Mouse (Mus musculus): ENCODE data around the gene Gab1.

Gab1 gene

GRCm38 (mm10) chr8:80845284-80845683 is 35.0 kb downstream of the Gab1 start:
- in situ Hi-C loops (cut with MboI), result no loop called here

GRCm38 (mm10) chr8:80843744-80844434 is 36.4 kb downstream of the Gab1 start:
- in situ Hi-C loops (cut with MboI), result no loop called here

GRCm38 (mm10) chr8:80842514-80842913 is 37.8 kb downstream of the Gab1 start:
- in situ Hi-C loops (cut with MboI), result no loop called here

- in situ Hi-C loops (cut with MboI), result no loop called here
These were observed 40.2 kb downstream of the Gab1 start for GRCm38 (mm10) chr8:80840090-80840489.

- in situ Hi-C loops (cut with MboI), result no loop called here
These were observed 42.1 kb downstream of the Gab1 start for GRCm38 (mm10) chr8:80838199-80838598.

GRCm38 (mm10) chr8:80835401-80835800 is 44.9 kb downstream of the Gab1 start:
- in situ Hi-C loops (cut with MboI), result no loop called here

- in situ Hi-C loops (cut with MboI), result no loop called here
These were observed 45.9 kb downstream of the Gab1 start for GRCm38 (mm10) chr8:80834443-80834842.

- in situ Hi-C loops (cut with MboI), result no loop called here
These were observed 47.8 kb downstream of the Gab1 start for GRCm38 (mm10) chr8:80832534-80832933.

GRCm38 (mm10) chr8:80831876-80832524 is 48.3 kb downstream of the Gab1 start:
- in situ Hi-C loops (cut with MboI), result no loop called here

- in situ Hi-C loops (cut with MboI), result no loop called here
These were observed 49.4 kb downstream of the Gab1 start for GRCm38 (mm10) chr8:80830724-80831566.

- in situ Hi-C loops (cut with MboI), result no loop called here
These were observed 50.2 kb downstream of the Gab1 start for GRCm38 (mm10) chr8:80830141-80830540.

GRCm38 (mm10) chr8:80826996-80827395 is 53.3 kb downstream of the Gab1 start:
- in situ Hi-C loops (cut with MboI), result no loop called here

- in situ Hi-C loops (cut with MboI), result no loop called here
These were observed 55.2 kb downstream of the Gab1 start for GRCm38 (mm10) chr8:80825136-80825535.

- in situ Hi-C loops (cut with MboI), result no loop called here
These were observed 55.9 kb downstream of the Gab1 start for GRCm38 (mm10) chr8:80824426-80824825.

GRCm38 (mm10) chr8:80823250-80823649 is 57.1 kb downstream of the Gab1 start:
- in situ Hi-C loops (cut with MboI), result no loop called here

GRCm38 (mm10) chr8:80821367-80822225 is 58.7 kb downstream of the Gab1 start:
- in situ Hi-C loops (cut with MboI), result no loop called here

GRCm38 (mm10) chr8:80818978-80819377 is 61.3 kb downstream of the Gab1 start:
- in situ Hi-C loops (cut with MboI), result no loop called here

- in situ Hi-C loops (cut with MboI), result no loop called here
These were observed 63.3 kb downstream of the Gab1 start for GRCm38 (mm10) chr8:80817065-80817464.

GRCm38 (mm10) chr8:80815179-80815578 is 65.1 kb downstream of the Gab1 start:
- in situ Hi-C loops (cut with MboI), result no loop called here

GRCm38 (mm10) chr8:80814087-80814791 is 66.1 kb downstream of the Gab1 start:
- in situ Hi-C loops (cut with MboI), result no loop called here

GRCm38 (mm10) chr8:80813439-80813838 is 66.9 kb downstream of the Gab1 start:
- in situ Hi-C loops (cut with MboI), result no loop called here
